Mouse (Mus musculus): ENCODE measurements around the gene 1700092M07Rik. TPM values are rescaled to one million over a fixed set of nuclear protein-coding genes. Genes with fewer than 3 reads are reported as not detected.

Gene 1700092M07Rik
- 2.3 TPM for total RNA-seq (2023)

GRCm38 (mm10) chr19:8740603-8741002, at the start of gene 1700092M07Rik:
1700092M07Rik (plus strand) TSS chr19:8740718.

GRCm38 (mm10) chr19:8722907-8723573, 17.5 kb upstream of the 1700092M07Rik start, which contains the start of gene Slc3a2:
Slc3a2 (minus strand) TSS chr19:8723369.

GRCm38 (mm10) chr19:8735389-8736159, 4.9 kb upstream of the 1700092M07Rik start, which contains the start of gene Wdr74:
Wdr74 (plus strand) TSS chr19:8735827.

GRCm38 (mm10) chr19:8741243-8741869, 838 bp downstream of the 1700092M07Rik start, which contains the start of gene Stx5a:
Stx5a (plus strand) TSS chr19:8741413.

GRCm38 (mm10) chr19:8756635-8757387, 16.3 kb downstream of the 1700092M07Rik start, which contains the start of gene Nxf1:
Nxf1 (plus strand) TSS chr19:8757073.

GRCm38 (mm10) chr19:8770567-8771270, 30.2 kb downstream of the 1700092M07Rik start, which contains the start of gene Tmem223:
Tmem223 (plus strand) TSS chr19:8770996.

GRCm38 (mm10) chr19:8774086-8774835, 33.7 kb downstream of the 1700092M07Rik start, which contains the start of gene Tmem179b:
Tmem179b (minus strand) TSS chr19:8774467.

GRCm38 (mm10) chr19:8786008-8786781, 45.7 kb downstream of the 1700092M07Rik start, which contains the start of gene Taf6l:
Taf6l (minus strand) TSS chr19:8786417.

Other genes starting within 250 kb of the 1700092M07Rik start
- gene Slc22a8, start 149.5 kb upstream of the 1700092M07Rik start, total RNA-seq (2023): not detected
- gene Slc22a6, start 122.7 kb upstream of the 1700092M07Rik start, total RNA-seq (2023): not detected
- not detected for gene Chrm1, start 76.9 kb upstream of the 1700092M07Rik start, total RNA-seq (2023)
- 200 TPM for gene Slc3a2, start 17.3 kb upstream of the 1700092M07Rik start, total RNA-seq (2023)
- 89.2 TPM for gene Wdr74, start 4.9 kb upstream of the 1700092M07Rik start, total RNA-seq (2023)
- gene Stx5a, start 695 bp downstream of the 1700092M07Rik start, total RNA-seq (2023): 265 TPM
- 559 TPM for gene Nxf1, start 16.4 kb downstream of the 1700092M07Rik start, total RNA-seq (2023)
- gene Tmem223, start 30.3 kb downstream of the 1700092M07Rik start, total RNA-seq (2023): 30.8 TPM
- 61.1 TPM for gene Tmem179b, start 33.7 kb downstream of the 1700092M07Rik start, total RNA-seq (2023)
- 9.8 TPM for gene Taf6l, start 45.7 kb downstream of the 1700092M07Rik start, total RNA-seq (2023)
- gene Polr2g, start 57.9 kb downstream of the 1700092M07Rik start, total RNA-seq (2023): 50.4 TPM
- 0.26 TPM for gene Zbtb3, start 61.8 kb downstream of the 1700092M07Rik start, total RNA-seq (2023)
- 21.2 TPM for gene Ttc9c, start 78.6 kb downstream of the 1700092M07Rik start, total RNA-seq (2023)
- gene Hnrnpul2, start 79.3 kb downstream of the 1700092M07Rik start, total RNA-seq (2023): 101 TPM
- gene AC129217.1, start 89.1 kb downstream of the 1700092M07Rik start, total RNA-seq (2023): 16.0 TPM
- gene Bscl2, start 96.7 kb downstream of the 1700092M07Rik start, total RNA-seq (2023): 37.6 TPM
- gene Gng3, start 98.5 kb downstream of the 1700092M07Rik start, total RNA-seq (2023): not detected
- 0.91 TPM for gene Lrrn4cl, start 110.0 kb downstream of the 1700092M07Rik start, total RNA-seq (2023)
- gene Ubxn1, start 130.8 kb downstream of the 1700092M07Rik start, total RNA-seq (2023): 116 TPM
- gene Uqcc3, start 140.2 kb downstream of the 1700092M07Rik start, total RNA-seq (2023): 36.2 TPM
- 9.4 TPM for gene Lbhd1, start 143.0 kb downstream of the 1700092M07Rik start, total RNA-seq (2023)
- gene Gm49403, start 143.2 kb downstream of the 1700092M07Rik start, total RNA-seq (2023): not detected
- 25.8 TPM for gene 1810009A15Rik, start 148.1 kb downstream of the 1700092M07Rik start, total RNA-seq (2023)
- 3.8 TPM for gene Gm49416, start 148.2 kb downstream of the 1700092M07Rik start, total RNA-seq (2023)
- gene Ints5, start 152.3 kb downstream of the 1700092M07Rik start, total RNA-seq (2023): 18.6 TPM
- 134 TPM for gene Ganab, start 157.4 kb downstream of the 1700092M07Rik start, total RNA-seq (2023)
- gene B3gat3, start 179.7 kb downstream of the 1700092M07Rik start, total RNA-seq (2023): 41.9 TPM
- 3.0 TPM for gene Rom1, start 188.6 kb downstream of the 1700092M07Rik start, total RNA-seq (2023)
- gene Eml3, start 188.8 kb downstream of the 1700092M07Rik start, total RNA-seq (2023): 70.7 TPM
- gene Mta2, start 201.2 kb downstream of the 1700092M07Rik start, total RNA-seq (2023): 172 TPM
- gene Tut1, start 213.1 kb downstream of the 1700092M07Rik start, total RNA-seq (2023): 39.7 TPM
- 533 TPM for gene Eef1g, start 226.3 kb downstream of the 1700092M07Rik start, total RNA-seq (2023)
- 74.3 TPM for gene Ahnak, start 248.6 kb downstream of the 1700092M07Rik start, total RNA-seq (2023)

Measured in CD4-positive naive resting alpha-beta T cell, adult 76 days (primary cell).